Mouse (Mus musculus): ENCODE results near the gene Mdga1.
"Not testable (repeated sequence)": the region's sequence is repeated elsewhere in the genome, so short reads cannot be mapped to it uniquely, and the experiment has no call there.

The Mdga1 gene

GRCm38 (mm10) chr17:29799398-29800095 lies 170.3 kb downstream of the Mdga1 start:
- DNase-seq (ENCODE audit: low spot score in 2 of 2): no peak

GRCm38 (mm10) chr17:29798151-29798550 lies 171.7 kb downstream of the Mdga1 start:
- DNase-seq (ENCODE audit: low spot score in 2 of 2): no peak

- no peak for DNase-seq (ENCODE audit: low spot score in 2 of 2)
Observed at GRCm38 (mm10) chr17:29796787-29797186, 173.1 kb downstream of the Mdga1 start.

- DNase-seq (ENCODE audit: low spot score in 2 of 2): peak; percentile 56 to 59
Observed at GRCm38 (mm10) chr17:29796086-29796485, 173.8 kb downstream of the Mdga1 start.

GRCm38 (mm10) chr17:29795050-29795770 lies 174.7 kb downstream of the Mdga1 start:
- no peak for DNase-seq (ENCODE audit: low spot score in 2 of 2)

GRCm38 (mm10) chr17:29791531-29792050 lies 178.3 kb downstream of the Mdga1 start:
- DNase-seq (ENCODE audit: low spot score in 2 of 2): no peak

- DNase-seq (ENCODE audit: low spot score in 2 of 2): no peak
Observed at GRCm38 (mm10) chr17:29790231-29790740, 179.6 kb downstream of the Mdga1 start.

GRCm38 (mm10) chr17:29789715-29790114 lies 180.2 kb downstream of the Mdga1 start:
- DNase-seq (ENCODE audit: low spot score in 2 of 2): no peak

- no peak for DNase-seq (ENCODE audit: low spot score in 2 of 2)
Observed at GRCm38 (mm10) chr17:29788573-29788972, 181.3 kb downstream of the Mdga1 start.

- DNase-seq (ENCODE audit: low spot score in 2 of 2): no peak
Observed at GRCm38 (mm10) chr17:29784820-29785219, 185.1 kb downstream of the Mdga1 start.

- DNase-seq (ENCODE audit: low spot score in 2 of 2): not testable (repeated sequence)
Observed at GRCm38 (mm10) chr17:29781472-29781871, 188.4 kb downstream of the Mdga1 start.

GRCm38 (mm10) chr17:29778021-29778420 lies 191.9 kb downstream of the Mdga1 start:
- DNase-seq (ENCODE audit: low spot score in 2 of 2): no peak

All from spleen, postnatal 36 days (tissue).